Mouse (Mus musculus) CD8-positive naive resting alpha-beta T cell, adult 2 months (primary cell): ENCODE results near the gene Schip1.
"Not testable (repeated sequence)": the region's sequence is repeated elsewhere in the genome, so short reads cannot be mapped to it uniquely, and the experiment has no call there.

ENCODE experiments used
- DNase-seq, 2 experiments: peaks; one replicate each; pipeline ENCODE4 v3.0.0; 2022; ENCODE audit warnings: low read depth in 2 of 2, low spot score in 2 of 2

Schip1 gene

DNA sequence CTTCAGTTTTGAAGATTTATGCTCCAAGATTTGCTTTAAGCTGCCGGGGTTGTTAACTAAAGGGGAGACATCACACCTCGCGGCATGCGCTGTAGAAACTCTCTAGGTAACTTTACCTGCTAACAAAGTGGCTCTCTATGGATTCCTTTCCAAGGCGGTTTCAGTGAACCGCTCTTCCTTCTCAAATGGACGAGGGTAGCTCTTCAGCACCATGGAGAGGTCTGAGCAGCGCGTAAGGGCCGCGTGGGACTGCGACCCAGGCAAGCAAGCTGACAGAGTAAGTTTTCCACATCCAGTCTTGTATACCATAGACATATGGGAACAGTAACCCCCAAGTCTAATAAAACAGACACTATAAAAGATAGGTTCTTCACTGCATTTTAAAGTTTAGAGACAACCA lies at the start of gene Schip1:
Schip1 (plus strand) TSS at position 72 of the 400 bp plus-strand sequence.
- no peak for DNase-seq

DNA sequence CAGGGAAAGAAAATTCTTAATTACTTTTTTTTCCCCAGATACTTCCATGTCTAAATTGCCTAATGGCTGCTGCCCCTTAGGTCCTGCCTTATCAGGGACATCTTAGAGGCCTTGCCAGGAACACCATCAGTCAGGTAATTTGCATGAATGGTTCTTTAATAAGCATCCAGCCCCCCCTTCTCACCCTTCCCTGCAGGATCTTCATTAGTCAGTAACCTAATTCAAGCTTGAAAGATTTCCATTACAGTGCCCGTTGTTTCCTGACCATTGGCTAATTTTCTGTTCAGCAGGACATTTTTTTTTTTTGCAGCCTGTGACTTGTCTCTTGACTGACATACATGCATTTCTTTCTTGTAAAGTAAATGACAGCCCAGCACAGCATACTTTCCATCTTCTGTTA lies 48.8 kb upstream of the Schip1 start:
- DNase-seq = no peak

- no peak for DNase-seq
Observed at GRCm38 (mm10) chr3:68019401-68019800, 45.2 kb upstream of the Schip1 start.

DNA sequence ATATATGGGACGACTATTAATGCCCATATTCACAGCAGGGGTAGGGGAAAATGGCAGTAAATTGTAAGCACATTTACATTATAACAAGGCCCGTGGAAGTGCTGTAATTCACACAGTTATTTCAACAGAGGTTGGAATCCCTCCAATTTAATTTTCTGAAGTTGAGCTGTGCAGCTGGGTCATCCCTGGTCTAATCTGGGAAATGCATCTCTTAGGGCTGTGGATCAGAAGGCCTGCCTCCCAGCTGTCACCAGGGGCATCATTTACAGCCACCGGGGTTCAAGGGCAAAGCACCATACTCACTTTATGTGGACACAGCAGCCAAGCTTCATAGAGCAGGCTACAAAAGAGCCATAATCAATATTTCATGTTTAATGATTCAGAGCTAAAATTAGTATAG lies 28.5 kb upstream of the Schip1 start:
- DNase-seq = no peak

- no peak for DNase-seq
Observed at GRCm38 (mm10) chr3:68042951-68043350, 21.7 kb upstream of the Schip1 start.

- no peak for DNase-seq
Observed at GRCm38 (mm10) chr3:68045475-68046416, 18.9 kb upstream of the Schip1 start.

- no peak for DNase-seq
Observed at GRCm38 (mm10) chr3:68053538-68053937, 11.1 kb upstream of the Schip1 start.

- DNase-seq = no peak
Observed at GRCm38 (mm10) chr3:68055071-68055470, 9.5 kb upstream of the Schip1 start.

- peak; percentile 11 to 28 for DNase-seq
Observed at GRCm38 (mm10) chr3:68056373-68057275, 8.0 kb upstream of the Schip1 start.

DNA sequence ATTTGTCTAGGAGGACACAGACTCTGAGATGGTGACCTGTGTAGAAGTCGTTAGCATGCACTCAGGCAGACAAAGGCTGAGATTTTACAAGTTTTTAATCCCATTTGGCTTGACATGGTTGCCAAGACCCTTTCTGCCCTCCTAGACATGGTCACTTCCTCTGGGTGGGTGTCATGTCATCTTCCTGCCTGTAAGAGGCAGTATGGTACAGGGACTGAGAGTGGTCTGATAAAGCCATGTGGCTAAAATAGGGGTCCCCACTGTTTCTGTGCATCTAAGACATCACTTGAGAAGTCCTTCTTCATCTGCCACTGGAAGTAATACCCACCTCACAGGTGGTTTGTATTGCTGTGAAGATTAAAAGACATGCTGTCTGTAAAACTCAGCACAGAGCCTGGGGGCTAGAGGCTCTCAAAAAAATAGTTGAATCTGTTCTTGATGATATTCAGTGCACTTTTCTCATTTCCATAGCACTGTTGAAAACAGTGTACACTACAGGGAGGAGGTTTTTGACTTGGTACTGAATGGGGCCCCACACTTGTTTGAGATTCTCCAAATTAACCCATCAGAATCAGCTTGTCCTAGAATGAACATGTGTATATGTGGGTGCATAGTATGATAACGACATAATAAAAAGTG lies 5.3 kb upstream of the Schip1 start:
- DNase-seq = no peak

DNA sequence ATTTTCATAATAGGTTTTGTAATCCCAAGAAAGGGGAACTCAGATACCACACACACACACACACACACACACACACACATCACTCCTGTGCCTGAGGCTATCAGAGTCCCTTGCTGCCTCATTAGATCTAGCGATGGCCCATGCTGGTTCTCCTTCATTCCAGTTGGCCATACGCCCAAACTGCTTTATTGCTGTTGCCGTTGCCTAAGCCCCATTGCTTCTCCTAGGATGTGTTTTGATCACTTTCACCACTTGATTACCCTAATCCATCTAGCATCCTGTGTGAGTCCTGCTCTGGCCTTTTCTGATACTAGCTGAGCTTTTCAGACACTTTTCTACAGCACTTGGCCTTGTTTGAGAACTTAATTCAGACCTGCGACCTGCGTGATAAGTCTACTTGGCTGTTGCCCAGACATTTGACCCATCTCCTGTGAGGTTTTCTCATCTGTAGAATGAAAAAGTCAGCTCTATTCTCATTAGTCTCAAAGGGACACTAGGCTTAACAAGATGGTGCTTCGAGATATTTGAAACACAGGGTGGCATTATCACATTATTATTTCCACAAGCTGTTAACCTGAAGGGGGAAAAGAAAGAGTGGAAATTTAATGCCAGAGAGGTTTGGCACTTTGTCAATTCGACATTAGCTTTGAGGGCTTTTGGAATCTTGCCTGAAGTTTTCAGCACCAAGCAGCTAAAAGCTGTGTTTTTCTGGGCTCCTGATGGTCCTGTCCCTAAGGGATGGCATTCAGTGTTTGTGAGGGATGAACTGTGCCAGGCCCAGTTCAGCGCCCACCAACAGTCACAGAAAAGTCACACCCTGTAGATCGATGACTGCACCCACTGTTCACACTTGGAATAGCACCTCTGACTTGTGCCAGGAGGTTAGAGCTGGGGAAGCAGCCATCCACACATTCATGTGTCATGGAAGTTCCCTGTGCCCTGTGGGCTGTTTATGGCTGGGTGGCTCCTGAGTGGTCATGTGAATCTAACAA lies 7.1 kb downstream of the Schip1 start:
- DNase-seq = no peak

DNA sequence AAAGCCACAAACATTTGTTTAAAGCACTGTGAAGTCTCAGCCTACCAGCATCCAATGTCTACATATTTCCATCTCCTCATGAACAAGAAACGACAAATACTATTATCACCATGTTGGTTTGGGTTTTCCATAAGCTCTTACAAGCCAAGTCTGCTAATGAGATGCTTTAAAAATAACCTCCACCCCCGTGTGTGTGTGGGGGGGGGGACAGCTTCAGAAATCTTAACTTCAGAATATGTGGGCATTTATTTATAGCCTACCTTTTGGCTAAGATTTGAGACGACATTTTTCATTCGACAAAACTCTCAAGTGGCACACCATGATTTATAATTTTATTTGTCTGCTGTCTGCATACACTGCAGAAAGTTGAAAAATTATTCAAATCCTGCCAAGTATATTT lies 12.8 kb downstream of the Schip1 start:
- DNase-seq = no peak

DNA sequence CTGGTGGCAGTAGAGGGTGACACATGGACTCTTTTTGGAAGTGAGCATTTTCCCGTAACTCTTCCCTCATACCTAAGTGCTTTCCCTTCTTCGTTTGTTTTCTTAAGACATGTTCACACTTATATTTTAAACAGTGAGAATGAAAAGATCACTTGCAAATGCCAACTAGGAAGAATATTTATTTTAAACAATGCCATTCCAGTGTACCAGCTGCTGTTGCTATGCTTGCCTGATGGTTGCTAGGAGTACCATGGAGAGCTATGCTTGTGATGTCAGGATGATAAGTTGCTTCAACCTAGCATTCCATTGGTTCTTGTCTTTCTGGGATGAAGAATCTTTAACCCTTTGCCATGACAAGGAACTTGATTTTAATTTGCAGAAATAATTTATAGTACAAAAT lies 20.4 kb downstream of the Schip1 start:
- no peak for DNase-seq

GRCm38 (mm10) chr3:68092108-68092507 lies 27.5 kb downstream of the Schip1 start:
- no peak for DNase-seq

DNA sequence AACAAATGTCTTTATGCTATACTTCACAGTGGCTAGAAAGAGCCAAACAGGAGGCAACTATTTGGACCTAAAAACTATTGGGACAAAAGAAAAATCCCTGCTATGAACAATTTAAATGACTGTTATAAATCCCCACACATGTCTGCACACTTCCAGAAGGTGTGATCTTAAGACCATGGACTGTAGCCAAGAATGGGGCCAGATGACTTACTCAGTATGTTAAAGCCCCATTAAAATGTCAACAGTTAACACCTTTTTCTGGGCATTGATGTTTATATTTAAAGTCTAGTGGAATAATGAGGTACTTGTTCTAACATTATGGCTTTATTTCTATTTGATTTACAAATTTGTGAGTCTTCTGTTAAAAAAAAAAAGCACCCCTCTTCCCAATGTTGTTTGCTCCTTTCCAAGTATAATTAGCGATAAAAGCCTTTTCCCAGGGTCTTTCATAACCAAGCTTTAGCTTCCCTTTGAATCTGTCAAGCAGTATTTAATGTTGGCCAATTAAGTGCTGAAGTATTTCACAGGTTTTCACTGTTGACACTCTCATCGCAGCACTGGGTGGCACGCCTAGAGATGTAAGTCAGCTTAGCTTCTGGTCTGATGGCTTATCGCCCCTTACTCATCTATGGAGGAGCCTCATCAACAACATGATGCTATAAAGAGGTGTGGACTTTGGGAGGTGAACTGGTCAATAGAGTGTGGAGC lies 32.3 kb downstream of the Schip1 start:
- DNase-seq = no peak

- not testable (repeated sequence) for DNase-seq
Observed at GRCm38 (mm10) chr3:68099561-68099960, 35.0 kb downstream of the Schip1 start.

GRCm38 (mm10) chr3:68101343-68101742 lies 36.7 kb downstream of the Schip1 start:
- no peak for DNase-seq

GRCm38 (mm10) chr3:68105081-68105685 lies 40.6 kb downstream of the Schip1 start:
- DNase-seq = no peak

DNA sequence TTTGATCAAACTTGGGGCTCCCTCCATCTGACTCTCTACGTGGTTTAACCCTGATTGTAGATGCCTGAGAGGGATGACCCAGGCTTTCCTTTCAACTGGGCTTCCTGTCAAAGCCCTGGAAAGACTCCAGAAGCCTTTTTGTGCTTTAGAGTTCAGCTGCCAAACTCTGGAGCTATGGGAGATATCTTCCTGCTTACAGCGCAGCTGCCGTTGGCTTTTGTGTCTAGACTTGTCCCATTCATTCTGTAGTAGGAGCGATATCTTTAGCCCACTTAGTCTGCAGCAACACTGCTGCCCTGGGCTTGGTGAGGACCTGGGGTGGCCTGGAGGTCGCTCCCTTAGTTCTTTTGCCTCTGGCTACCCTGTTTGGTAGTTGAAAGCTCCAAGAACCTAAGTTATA lies 56.7 kb downstream of the Schip1 start:
- DNase-seq = no peak
